Mouse (Mus musculus) right cerebral cortex, postnatal 4 days (tissue): ENCODE measurements around the gene Slco4c1.

Source experiments
- DNase-seq: peaks from one replicate; pipeline ENCODE4 v3.0.0-alpha.2; 2022

Gene Slco4c1

GRCm38 (mm10) chr1:96768264-96768663 is 103.7 kb downstream of the Slco4c1 start:
- peak; percentile 30 for DNase-seq

GRCm38 (mm10) chr1:96766535-96766934 is 105.4 kb downstream of the Slco4c1 start:
- DNase-seq, result no peak
